Mouse (Mus musculus): ENCODE data around the gene Hsd3b7. TPM values are rescaled to one million over a fixed set of nuclear protein-coding genes. Genes with fewer than 3 reads are reported as not detected.

The Hsd3b7 gene
- 8.7 and 16.1 TPM in 2 replicates for polyA plus RNA-seq (2012; rRNA removed)

DNA sequence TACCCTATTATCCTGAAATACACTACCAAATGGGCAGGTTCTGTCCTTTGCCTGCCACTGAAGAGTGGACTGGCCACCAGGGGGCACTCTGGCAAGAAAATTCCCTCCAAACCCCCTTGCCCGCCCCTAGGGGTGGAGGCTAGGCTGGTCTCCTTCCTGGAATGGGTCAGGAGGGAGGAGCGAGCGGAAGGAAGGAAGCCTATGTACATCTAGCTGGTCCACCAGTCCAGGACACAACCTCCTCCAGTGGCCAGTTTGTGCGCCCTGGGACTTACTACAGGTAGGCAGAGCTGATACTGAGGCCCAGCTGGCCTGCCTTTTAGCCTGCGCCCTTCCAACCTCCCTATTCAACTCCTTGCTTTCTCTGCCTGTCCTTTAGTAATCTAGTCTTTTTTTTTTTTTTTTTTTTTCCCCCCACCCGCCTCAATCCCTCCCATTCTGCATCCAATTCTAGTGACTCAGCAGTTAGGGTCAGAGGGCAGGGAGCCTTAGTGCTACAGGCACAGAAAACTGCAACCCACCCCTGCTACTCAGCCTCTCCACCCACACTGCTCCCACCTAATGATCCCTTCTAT, at the start of gene Hsd3b7:
Gene Hsd3b7 (plus strand): TSS at position 170 of the 575 bp plus-strand sequence.

DNA sequence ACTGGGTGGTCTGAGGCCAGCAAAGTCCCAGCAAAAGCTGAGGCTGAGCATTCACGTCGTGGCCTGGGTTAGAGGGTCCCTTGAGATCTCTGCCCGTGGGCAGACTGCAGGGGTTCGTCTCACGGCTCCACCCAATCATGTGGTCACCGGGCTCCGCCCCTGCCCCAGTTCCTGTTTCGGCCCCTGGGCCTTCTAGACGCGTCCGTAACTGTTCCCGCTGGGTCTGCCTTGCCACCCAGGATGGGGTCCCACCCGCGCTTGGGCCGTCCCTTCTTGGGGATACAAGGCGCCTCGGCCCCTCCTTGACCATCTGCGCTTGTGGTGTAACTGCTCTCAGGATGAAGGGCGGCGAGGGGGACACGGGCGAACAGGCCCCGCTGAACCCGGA, 30.8 kb upstream of the Hsd3b7 start, which contains the start of gene Orai3:
Gene Orai3 (plus strand): TSS at position 165 of the 388 bp plus-strand sequence.

DNA sequence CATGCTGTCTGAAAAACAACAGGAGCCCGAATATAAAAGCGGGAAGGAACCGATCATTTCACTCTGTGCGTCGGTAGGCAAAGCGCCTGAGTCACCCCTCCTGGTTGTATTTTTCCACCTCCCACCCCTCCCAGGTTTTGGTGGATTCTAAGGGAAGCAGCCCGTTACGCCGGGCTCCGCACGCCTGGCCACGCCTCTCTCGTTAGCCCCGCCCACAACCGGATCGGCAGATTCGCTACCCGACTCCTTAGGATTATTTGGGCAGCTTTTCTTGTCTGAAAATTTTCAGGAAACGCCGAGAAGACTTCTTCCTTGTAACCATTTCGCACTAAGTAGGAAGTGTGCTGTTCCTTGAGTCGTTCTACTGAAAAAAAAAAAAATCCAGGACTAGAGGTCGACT, 24.0 kb upstream of the Hsd3b7 start, which contains the start of gene Setd1a:
Gene Setd1a (plus strand): TSS at position 245 of the 400 bp plus-strand sequence.

DNA sequence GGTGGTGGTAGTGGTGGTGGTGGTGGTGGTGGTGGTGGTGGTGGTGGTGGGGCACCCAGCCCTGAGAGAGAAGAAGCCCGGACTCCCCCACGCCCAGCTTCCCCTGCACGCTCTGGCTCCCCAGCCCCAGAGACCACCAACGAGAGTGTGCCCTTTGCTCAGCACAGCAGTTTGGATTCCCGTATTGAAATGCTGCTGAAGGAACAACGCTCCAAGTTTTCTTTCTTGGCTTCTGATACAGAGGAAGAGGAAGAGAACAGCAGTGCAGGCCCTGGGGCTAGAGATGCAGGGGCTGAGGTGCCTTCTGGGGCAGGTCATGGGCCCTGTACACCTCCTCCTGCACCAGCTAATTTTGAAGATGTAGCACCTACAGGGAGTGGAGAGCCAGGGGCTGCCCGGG, 15.1 kb upstream of the Hsd3b7 start, which contains the start of gene Gm49388:
Gene Gm49388 (plus strand): TSS at position 301 of the 400 bp plus-strand sequence.

DNA sequence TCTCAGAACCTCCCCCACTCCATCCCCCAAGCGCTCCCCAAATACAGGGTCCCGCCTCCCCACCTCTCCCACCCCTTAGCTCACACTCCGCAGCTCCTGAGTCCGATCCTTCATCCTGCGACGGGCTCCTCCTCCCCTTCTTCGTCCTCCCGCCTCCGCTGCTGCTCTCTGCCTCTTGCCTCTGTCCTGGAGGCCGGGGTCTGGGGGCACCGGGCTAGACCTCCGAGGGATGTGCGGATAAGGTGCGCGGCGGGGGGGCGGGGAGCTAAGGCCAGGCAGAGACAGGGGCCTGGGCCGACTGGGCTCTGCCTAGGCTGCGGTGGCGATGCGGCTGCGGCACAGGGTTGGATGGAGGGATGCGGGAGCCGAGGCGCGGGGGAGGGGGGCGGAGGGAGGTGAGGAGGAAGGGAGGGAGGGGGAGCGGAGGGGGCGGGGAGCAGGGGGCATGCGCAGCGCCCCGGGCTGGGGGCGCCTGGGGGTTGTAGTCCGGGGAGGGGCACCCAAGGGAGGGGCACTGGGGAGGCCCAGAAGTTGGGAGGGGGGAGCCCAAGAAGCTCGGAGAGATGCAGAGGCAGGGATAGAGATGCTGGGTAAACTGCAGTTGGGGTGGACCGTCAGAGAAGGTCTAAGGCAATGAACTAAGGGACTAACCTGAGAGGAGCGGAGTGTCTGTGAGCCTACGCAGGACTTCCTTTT, 23.9 kb downstream of the Hsd3b7 start, which contains the start of the genes Stx4a and Stx1b:
Gene Stx4a (plus strand): TSS at position 119 of the 696 bp plus-strand sequence.
Gene Stx1b (minus strand): TSS at position 374 of the 696 bp plus-strand sequence.

Other genes starting within 250 kb of the Hsd3b7 start
- 0.14 TPM in 1 of 2 replicates, not detected in the other for gene Tmem265, start 239.2 kb upstream of the Hsd3b7 start, polyA plus RNA-seq (2012; rRNA removed)
- 79.1 and 101 TPM in 2 replicates for gene Phkg2, start 227.3 kb upstream of the Hsd3b7 start, polyA plus RNA-seq (2012; rRNA removed)
- 13.9 and 14.3 TPM in 2 replicates for gene Ccdc189, start 212.0 kb upstream of the Hsd3b7 start, polyA plus RNA-seq (2012; rRNA removed)
- 53.8 and 65.4 TPM in 2 replicates for gene Rnf40, start 211.8 kb upstream of the Hsd3b7 start, polyA plus RNA-seq (2012; rRNA removed)
- gene Zfp629, start 184.8 kb upstream of the Hsd3b7 start, polyA plus RNA-seq (2012; rRNA removed), result 37.7 and 70.8 TPM in 2 replicates
- gene Bcl7c, start 91.7 kb upstream of the Hsd3b7 start, polyA plus RNA-seq (2012; rRNA removed), result 60.0 and 95.8 TPM in 2 replicates
- 11.5 and 13.9 TPM in 2 replicates for gene Ctf1, start 87.9 kb upstream of the Hsd3b7 start, polyA plus RNA-seq (2012; rRNA removed)
- not detected in 2 replicates for gene Ctf2, start 68.4 kb upstream of the Hsd3b7 start, polyA plus RNA-seq (2012; rRNA removed)
- gene Fbxl19, start 56.1 kb upstream of the Hsd3b7 start, polyA plus RNA-seq (2012; rRNA removed), result 84.5 and 155 TPM in 2 replicates
- gene Orai3, start 30.8 kb upstream of the Hsd3b7 start, polyA plus RNA-seq (2012; rRNA removed), result 6.3 and 10.3 TPM in 2 replicates
- 26.7 and 29.9 TPM in 2 replicates for gene Setd1a, start 23.9 kb upstream of the Hsd3b7 start, polyA plus RNA-seq (2012; rRNA removed)
- 0.63 and 11.8 TPM in 2 replicates for gene Gm49388, start 15.0 kb upstream of the Hsd3b7 start, polyA plus RNA-seq (2012; rRNA removed)
- gene Stx4a, start 23.7 kb downstream of the Hsd3b7 start, polyA plus RNA-seq (2012; rRNA removed), result 69.6 and 99.1 TPM in 2 replicates
- gene Stx1b, start 23.9 kb downstream of the Hsd3b7 start, polyA plus RNA-seq (2012; rRNA removed), result 36.0 and 46.5 TPM in 2 replicates
- 26.7 and 27.5 TPM in 2 replicates for gene Zfp646, start 75.6 kb downstream of the Hsd3b7 start, polyA plus RNA-seq (2012; rRNA removed)
- gene Zfp668, start 76.2 kb downstream of the Hsd3b7 start, polyA plus RNA-seq (2012; rRNA removed), result 16.2 and 20.9 TPM in 2 replicates
- gene Prss53, start 90.4 kb downstream of the Hsd3b7 start, polyA plus RNA-seq (2012; rRNA removed), result 1.2 and 1.6 TPM in 2 replicates
- not detected in 2 replicates for gene Gm21974, start 94.8 kb downstream of the Hsd3b7 start, polyA plus RNA-seq (2012; rRNA removed)
- 36.5 and 56.2 TPM in 2 replicates for gene Vkorc1, start 95.0 kb downstream of the Hsd3b7 start, polyA plus RNA-seq (2012; rRNA removed)
- 37.4 and 59.5 TPM in 2 replicates for gene Bckdk, start 103.5 kb downstream of the Hsd3b7 start, polyA plus RNA-seq (2012; rRNA removed)
- 45.6 and 52.9 TPM in 2 replicates for gene Kat8, start 111.9 kb downstream of the Hsd3b7 start, polyA plus RNA-seq (2012; rRNA removed)
- 1.0 and 3.1 TPM in 2 replicates for gene Prss8, start 129.5 kb downstream of the Hsd3b7 start, polyA plus RNA-seq (2012; rRNA removed)
- gene Prss36, start 146.1 kb downstream of the Hsd3b7 start, polyA plus RNA-seq (2012; rRNA removed), result 8.6 and 8.8 TPM in 2 replicates
- gene Fus, start 166.9 kb downstream of the Hsd3b7 start, polyA plus RNA-seq (2012; rRNA removed), result 824 and 846 TPM in 2 replicates
- 7.1 and 10.2 TPM in 2 replicates for gene Pycard, start 193.3 kb downstream of the Hsd3b7 start, polyA plus RNA-seq (2012; rRNA removed)
- 1.1 and 1.6 TPM in 2 replicates for gene Trim72, start 203.3 kb downstream of the Hsd3b7 start, polyA plus RNA-seq (2012; rRNA removed)

All from central nervous system, embryonic 11.5 days (tissue).